Mouse (Mus musculus) thymus, adult 2 months (tissue): ENCODE data around the gene Vwa3b. TPM values are rescaled to one million over a fixed set of nuclear protein-coding genes. Genes with fewer than 3 reads are reported as not detected.

ENCODE experiments used
- DNase-seq: peaks from one replicate; pipeline ENCODE4 v3.0.0; 2021
- H3K27ac ChIP-seq: fragments of 200-500 bp; 2 replicates; pipeline ENCODE4 v1.5.1; 2012; ENCODE audit warnings: low read length, control low read depth; ENCODE audit not compliant: control insufficient read depth, insufficient read depth
- H3K27me3 ChIP-seq: fragments of 200-500 bp; 2 replicates; pipeline ENCODE4 v1.6.1; 2012; ENCODE audit warnings: mild to moderate bottlenecking, low read length, moderate library complexity, mixed read lengths; ENCODE audit not compliant: control insufficient read depth, insufficient read depth
- H3K36me3 ChIP-seq: fragments of 200-500 bp; 2 replicates; pipeline ENCODE4 v1.6.1; 2012; ENCODE audit warnings: mild to moderate bottlenecking, low read length, moderate library complexity; ENCODE audit not compliant: control insufficient read depth, insufficient read depth
- H3K4me1 ChIP-seq: fragments of 200-500 bp; replicated peaks from 2 replicates; pipeline ENCODE4 v1.6.1; 2012; ENCODE audit warnings: low read length; ENCODE audit not compliant: control insufficient read depth, insufficient read depth
- H3K4me3 ChIP-seq: fragments of 200-500 bp; 2 replicates; pipeline ENCODE4 v1.5.1; 2012; ENCODE audit warnings: mild to moderate bottlenecking, low read length, control low read depth, moderate library complexity; ENCODE audit not compliant: control insufficient read depth, insufficient read depth
- CTCF ChIP-seq: fragments of 200-500 bp; IDR thresholded peaks from 2 replicates; pipeline ENCODE4 v1.5.1; 2012; ENCODE audit warnings: mild to moderate bottlenecking, control low read depth, low read length, moderate library complexity, borderline replicate concordance; ENCODE audit not compliant: control insufficient read depth, poor library complexity, insufficient read depth; ENCODE audit errors: extremely low read depth
- POLR2A ChIP-seq: fragments of 200-500 bp; IDR thresholded peaks from 2 replicates; pipeline ENCODE4 v1.6.1; 2012; ENCODE audit warnings: mild to moderate bottlenecking, low read length, control low read depth, moderate library complexity; ENCODE audit not compliant: control insufficient read depth, poor library complexity, insufficient read depth; ENCODE audit errors: extremely low read depth
- WGBS: fragments of 180-500 bp; shearing (Covaris S2); methylation state at CpG from one replicate; pipeline ENCODE4 v1.1.7; 2018; 5-methylcytosine and 5-hydroxymethylcytosine counted together
- polyA plus RNA-seq: library from polyadenylated mRNA; depleted of rRNA; stranded (reverse); fragments of >200 nt; gene quantifications from 2 replicates; pipeline ENCODE4 v1.2.3, GENCODE M21; 2012

Gene Vwa3b
- polyA plus RNA-seq, 1 experiment = 0.13 TPM

- 89% methylated on average over 3 of the region's 3 CpGs for WGBS
- Histone ChIP-seq H3K4me3 (no peak overlapping the region), H3K4me1 (no peaks in the 10 kb centered on the region), H3K27ac (no peak overlapping the region), H3K27me3 (no peaks in the 10 kb centered on the region), H3K36me3 (no peaks in the 10 kb centered on the region)
- TF ChIP-seq POLR2A (no peak), CTCF (no peak)
- no peak for DNase-seq
These were observed 96.4 kb downstream of the Vwa3b start for GRCm38 (mm10) chr1:37122798-37123197.

DNA sequence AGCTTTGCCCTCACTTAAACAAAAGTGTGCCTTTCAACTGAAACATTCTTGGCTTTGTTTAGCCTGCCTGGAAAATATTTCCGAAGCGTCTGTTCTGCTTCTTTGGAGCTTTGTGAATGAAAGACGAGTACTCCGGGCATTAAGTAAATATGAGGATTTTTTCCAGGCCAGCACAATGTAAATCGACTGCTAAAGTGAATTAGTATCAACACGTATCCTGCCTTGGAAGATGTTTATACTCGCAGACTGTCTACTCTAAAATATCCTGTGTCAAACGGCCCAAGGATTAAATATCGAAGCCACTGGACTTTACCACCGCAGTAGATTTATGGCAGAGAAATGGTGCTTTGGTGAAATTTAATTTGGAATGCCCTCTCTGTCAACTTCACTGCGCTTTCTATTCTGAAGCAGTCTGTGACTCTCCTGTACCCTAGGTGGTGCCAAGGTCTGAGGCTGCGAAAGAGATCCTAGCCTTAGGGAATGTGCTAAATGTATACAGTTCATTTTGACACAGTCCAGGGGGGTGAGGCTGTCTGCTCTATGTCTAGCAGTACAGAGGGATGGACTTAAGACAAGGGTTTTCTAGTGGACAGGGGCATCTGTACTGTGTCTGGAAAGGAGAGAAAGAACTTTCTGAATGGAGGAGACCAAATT lies 98.4 kb downstream of the Vwa3b start:
- Histone ChIP-seq H3K27ac (no peak overlapping the region), H3K4me3 (no peak overlapping the region), H3K36me3 (no peaks in the 10 kb centered on the region), H3K27me3 (no peaks in the 10 kb centered on the region), H3K4me1 (no peaks in the 10 kb centered on the region)
- WGBS = 93% methylated on average over 12 of the region's 12 CpGs
- no peak for TF ChIP-seq POLR2A
- no peak for TF ChIP-seq CTCF
- DNase-seq = no peak

DNA sequence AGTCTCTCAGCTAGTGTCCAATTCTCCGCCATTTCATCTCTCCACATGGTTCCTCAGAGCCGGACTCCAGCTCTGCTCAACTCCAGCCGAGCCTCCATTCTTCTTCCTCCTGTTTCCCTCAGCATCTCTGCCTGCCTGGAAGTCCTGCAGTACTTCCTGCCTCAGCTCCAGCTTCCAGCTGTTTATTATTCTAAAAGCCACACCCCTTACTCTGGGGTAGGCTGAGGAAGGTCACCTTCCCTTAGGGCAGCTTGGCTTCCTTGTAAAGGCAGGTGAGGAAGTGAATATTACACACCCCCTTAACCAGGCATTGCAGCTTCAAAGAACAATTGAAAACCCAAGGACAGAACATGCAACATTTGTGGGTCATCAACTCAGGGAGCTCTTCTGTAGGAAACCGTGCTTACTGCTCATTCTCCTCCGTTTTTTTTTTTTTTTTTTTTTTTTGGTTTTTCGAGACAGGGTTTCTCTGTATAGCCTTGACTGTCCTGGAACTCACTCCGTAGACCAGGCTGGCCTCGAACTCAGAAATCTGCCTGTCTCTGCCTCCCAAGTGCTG lies 103.7 kb downstream of the Vwa3b start:
- no peak for TF ChIP-seq CTCF
- no peak for TF ChIP-seq POLR2A
- H3K27ac ChIP-seq = no peak overlapping the region
- DNase-seq = no peak
- no peaks in the 10 kb centered on the region for H3K27me3 ChIP-seq
- H3K36me3 ChIP-seq = no peaks in the 10 kb centered on the region
- no peaks in the 10 kb centered on the region for H3K4me1 ChIP-seq
- no peak overlapping the region for H3K4me3 ChIP-seq
- 84% methylated on average over 8 of the region's 8 CpGs for WGBS

DNA sequence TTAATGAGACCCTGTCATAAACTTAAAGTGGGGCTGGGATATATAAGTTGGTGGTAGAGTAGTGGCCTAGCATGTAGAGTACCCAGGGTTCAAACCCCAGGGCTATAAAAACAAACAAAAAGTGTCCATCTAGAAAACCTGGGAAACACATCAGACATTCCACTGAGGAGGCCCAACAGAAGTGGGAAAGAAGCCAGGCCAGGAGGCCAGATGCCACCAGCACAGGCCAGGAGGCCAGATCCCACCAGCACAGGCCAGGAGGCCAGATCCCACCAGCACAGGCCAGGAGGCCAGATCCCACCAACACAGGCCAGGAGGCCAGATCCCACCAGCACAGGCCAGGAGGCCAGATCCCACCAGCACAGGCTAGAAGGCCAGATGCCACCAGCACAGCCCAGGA lies 104.8 kb downstream of the Vwa3b start:
- Histone ChIP-seq H3K27ac (no peak overlapping the region), H3K27me3 (no peaks in the 10 kb centered on the region), H3K4me1 (no peaks in the 10 kb centered on the region), H3K36me3 (no peaks in the 10 kb centered on the region), H3K4me3 (no peak overlapping the region)
- TF ChIP-seq CTCF (no peak), POLR2A (no peak)
- DNase-seq = no peak

DNA sequence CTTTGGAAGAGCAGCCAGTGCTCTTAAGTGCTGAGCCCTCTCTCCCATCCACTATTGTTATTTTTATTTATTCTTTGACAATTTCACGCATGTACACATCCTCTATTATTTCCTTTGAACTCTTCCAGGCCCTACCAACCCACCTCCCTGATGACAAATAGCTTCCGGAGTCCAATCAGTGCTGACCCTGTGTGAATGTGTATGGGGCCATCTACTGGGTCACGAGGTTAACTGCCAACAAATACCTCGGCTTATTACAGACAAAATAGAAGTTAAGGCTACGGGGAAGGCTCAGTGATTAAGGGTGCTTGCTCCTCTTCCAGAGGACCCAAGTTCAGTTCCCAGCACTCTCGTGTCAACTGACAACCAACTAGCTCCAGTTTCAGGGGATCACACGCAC lies 106.0 kb downstream of the Vwa3b start:
- Histone ChIP-seq H3K4me3 (no peak overlapping the region), H3K27me3 (no peaks in the 10 kb centered on the region), H3K27ac (no peak overlapping the region), H3K4me1 (no peaks in the 10 kb centered on the region), H3K36me3 (no peaks in the 10 kb centered on the region)
- 64% methylated on average over 7 of the region's 7 CpGs for WGBS
- TF ChIP-seq POLR2A (no peak), CTCF (no peak)
- no peak for DNase-seq

DNA sequence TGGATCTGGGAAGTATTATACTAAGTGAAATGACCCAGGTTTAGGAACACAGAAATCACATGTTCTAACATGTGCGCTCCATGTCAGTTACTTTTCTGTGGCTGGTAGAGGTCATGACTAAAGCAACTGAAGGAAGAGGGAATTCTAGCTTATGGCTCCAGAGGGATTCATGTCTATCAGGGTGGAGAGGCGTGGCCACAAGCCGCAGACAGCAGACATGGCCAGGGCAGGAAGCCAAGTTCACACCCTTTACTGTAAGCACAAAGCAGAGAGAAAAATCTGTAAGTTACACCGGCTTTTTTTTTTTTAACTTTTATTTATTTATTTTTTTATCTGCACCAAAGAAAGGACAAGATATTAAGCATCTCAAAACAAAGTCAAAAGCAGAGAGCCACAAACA lies 119.6 kb downstream of the Vwa3b start:
- WGBS = 58% methylated on average over 4 of the region's 4 CpGs
- H3K4me1 ChIP-seq = no peaks in the 10 kb centered on the region
- no peaks in the 10 kb centered on the region for H3K36me3 ChIP-seq
- DNase-seq = no peak
- TF ChIP-seq POLR2A = no peak
- TF ChIP-seq CTCF = no peak
- H3K27me3 ChIP-seq = no peaks in the 10 kb centered on the region
- no peak overlapping the region for H3K27ac ChIP-seq
- H3K4me3 ChIP-seq = no peak overlapping the region

DNA sequence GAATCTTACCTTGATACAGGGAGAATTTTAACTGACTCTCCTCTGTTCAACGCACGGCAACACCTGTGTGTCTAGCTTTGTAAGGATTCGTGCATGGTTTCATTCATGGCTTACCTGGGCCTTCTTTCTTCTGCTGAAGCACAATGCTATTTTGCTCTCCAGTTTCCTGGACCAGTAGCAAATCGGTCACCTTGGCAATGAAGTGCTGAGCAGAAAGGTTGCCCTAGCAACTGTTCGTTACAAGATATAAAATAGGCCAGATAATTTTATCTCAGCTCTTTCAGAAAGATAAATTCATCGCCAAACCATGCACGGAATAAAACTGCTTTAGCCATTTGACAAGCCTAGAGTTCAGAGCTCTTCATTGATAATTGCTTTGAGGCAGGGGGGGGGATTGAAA lies 123.5 kb downstream of the Vwa3b start:
- DNase-seq = no peak
- TF ChIP-seq POLR2A (no peak), CTCF (no peak)
- H3K27ac ChIP-seq = no peak overlapping the region
- 95% methylated on average over 7 of the region's 7 CpGs for WGBS
- no peaks in the 10 kb centered on the region for H3K36me3 ChIP-seq
- H3K4me3 ChIP-seq = no peak overlapping the region
- no peaks in the 10 kb centered on the region for H3K4me1 ChIP-seq
- no peaks in the 10 kb centered on the region for H3K27me3 ChIP-seq
